Comparison of ENCODE assay signal across 8 mouse cellular contexts in the genomic region with DNA sequence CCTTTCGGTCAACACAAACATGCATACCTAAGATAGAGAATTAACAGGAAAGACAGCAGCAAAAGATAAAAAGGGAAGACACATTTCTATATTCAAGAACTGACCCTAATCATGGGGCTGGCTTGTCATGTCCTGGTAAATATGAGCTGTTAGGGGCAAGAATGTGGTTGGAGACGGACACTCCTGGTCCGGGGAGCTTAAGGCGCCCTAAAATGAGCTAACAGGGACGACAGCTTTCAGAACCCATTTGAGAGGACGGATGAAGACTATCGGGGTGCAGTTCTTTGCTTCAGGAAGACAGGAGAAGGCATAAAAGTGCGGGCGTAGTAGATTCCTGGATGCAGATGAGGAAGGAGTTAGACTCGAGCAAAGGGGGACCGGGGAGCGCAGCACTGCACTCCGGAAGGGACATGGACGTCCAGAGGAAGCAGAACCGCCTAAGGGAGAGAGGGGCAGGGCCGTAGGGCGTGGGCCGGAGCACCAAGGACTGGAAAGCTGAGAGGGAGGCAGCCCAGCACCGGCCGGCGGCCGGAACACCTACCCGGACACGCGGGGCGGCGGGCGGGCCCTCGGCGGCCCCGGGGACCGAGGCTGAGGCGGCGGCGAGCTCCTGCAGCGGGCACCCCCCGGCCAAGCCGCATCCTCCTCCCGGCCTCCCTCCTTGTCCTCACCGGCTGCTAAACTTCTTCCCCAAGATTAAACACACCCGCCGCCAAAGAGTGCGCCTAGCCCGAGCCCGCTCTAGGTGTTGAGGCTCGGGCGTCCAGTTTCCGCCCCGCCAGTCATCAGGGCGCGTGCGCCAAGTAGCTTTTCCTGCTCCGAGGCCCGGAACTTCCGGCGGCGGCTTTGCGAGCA. TPM values are rescaled to one million over a fixed set of nuclear protein-coding genes. Genes with fewer than 3 reads are reported as not detected.
DNase-seq lines count a peak whose midpoint lies in the region; ATAC-seq and TF ChIP-seq lines count a peak whose summit lies in the region.

A gene (minus strand): TSS at position 805 of the 855 bp plus-strand sequence.

- peak within 1 kb of the TSS; percentile 97 for H3K4me3 ChIP-seq in hindbrain, embryonic 10.5 days
- peak within 1 kb of the TSS; percentile 84 for H3K4me3 ChIP-seq in lung, embryonic 15.5 days
- H3K4me3 ChIP-seq in olfactory bulb, adult 2 months (ENCODE audit: insufficient read depth, low read depth, low read length) = peak within 1 kb of the TSS; percentile 99

- 3% methylated on average over 58 of the region's 58 CpGs for WGBS in hindbrain, embryonic 10.5 days
- 2% methylated on average over 44 of the region's 58 CpGs for WGBS in lung, embryonic 15.5 days
- WGBS in olfactory bulb, adult 2 months = 1% methylated on average over 58 of the region's 58 CpGs

- H3K27ac ChIP-seq in hindbrain, embryonic 10.5 days = peak within 1 kb of the TSS; percentile 95
- H3K27ac ChIP-seq in lung, embryonic 15.5 days = peak within 1 kb of the TSS; percentile 87
- H3K27ac ChIP-seq in olfactory bulb, adult 2 months (ENCODE audit: insufficient read depth, low read depth, low read length) = no peak within 1 kb of the TSS; the same call in 1 of the 2 replicates

- no peak for TF ChIP-seq CTCF in olfactory bulb, adult 2 months (IDR thresholded peaks at IDR 0.05; ENCODE audit: insufficient read depth, low read depth, low read length)

- peak within 1 kb of the TSS; percentile 60 for H3K4me2 ChIP-seq in lung, embryonic 15.5 days

- peak within 1 kb of the TSS; percentile 96 for H3K9ac ChIP-seq in lung, embryonic 15.5 days

- no peaks in the 10 kb centered on the region for H3K9me3 ChIP-seq in hindbrain, embryonic 10.5 days
- no peaks in the 10 kb centered on the region for H3K9me3 ChIP-seq in lung, embryonic 15.5 days

- H3K27me3 ChIP-seq in hindbrain, embryonic 10.5 days (ENCODE audit: insufficient read depth, poor library complexity, severe bottlenecking) = peaks cover 17% of the 10 kb centered on the region
- H3K27me3 ChIP-seq in lung, embryonic 15.5 days = no peaks in the 10 kb centered on the region; the same call in 1 of the 2 replicates

- H3K36me3 ChIP-seq in hindbrain, embryonic 10.5 days = 0 out of 2 replicates have a peak, but pooled peaks cover 7% of the 10 kb centered on the region
- H3K36me3 ChIP-seq in lung, embryonic 15.5 days = 0 out of 2 replicates have a peak, but pooled peaks cover 3% of the 10 kb centered on the region

- ATAC-seq in frontal cortex, adult (ENCODE audit: low TSS enrichment) = peak; percentile 99
- peak; percentile 92 for ATAC-seq in lung, embryonic 15.5 days (ENCODE audit: borderline replicate concordance, extremely low read depth, low FRiP score, low TSS enrichment)

- TF ChIP-seq POLR2A in olfactory bulb, adult 2 months (IDR thresholded peaks at IDR 0.05; ENCODE audit: insufficient read depth, low read depth, low read length) = peak; percentile 69; the same call in 1 of the 2 replicates

- peaks cover 13% of the 10 kb centered on the region for H3K4me1 ChIP-seq in hindbrain, embryonic 10.5 days (replicated peaks)
- peaks cover 13% of the 10 kb centered on the region; the same call in 1 of the 2 replicates for H3K4me1 ChIP-seq in lung, embryonic 15.5 days
- H3K4me1 ChIP-seq in olfactory bulb, adult 2 months (ENCODE audit: control insufficient read depth, insufficient read depth, low read length) = no peaks in the 10 kb centered on the region

- peak; percentile 85 for DNase-seq in MN1 (ENCODE audit: low spot score)
- peak; percentile 86 for DNase-seq in cerebellum, adult 9-10 months
- peak; percentile 86 for DNase-seq in hindbrain, embryonic 10.5 days (ENCODE audit: low spot score)
- peak; percentile 50 for DNase-seq in layer of hippocampus, adult 9-10 months (ENCODE audit: low spot score)
- peak; percentile 74 to 77 for DNase-seq in thymus, adult 18-20 months

RNA-seq across cellular contexts. Expression of the gene that starts here (rescaled TPM):
- 8.0 and 9.0 TPM in 2 replicates for polyA plus RNA-seq in hindbrain, embryonic 10.5 days (2016; fragmentation: Nextera tagmentation; extraction: Ambion mirVana)
- polyA plus RNA-seq in lung, embryonic 15.5 days (2015; fragmentation: Nextera tagmentation; extraction: Ambion mirVana) = 11.3 and 13.1 TPM in 2 replicates
- not detected in 2 replicates for polyA plus RNA-seq in olfactory bulb, adult 2 months (2012; ENCODE audit: insufficient read depth, insufficient read length, low replicate concordance, missing spikeins)
